Mouse (Mus musculus): ENCODE data around the gene Krt8. TPM values are rescaled to one million over a fixed set of nuclear protein-coding genes. Genes with fewer than 3 reads are reported as not detected.

Gene Krt8
- total and polyA plus RNA-seq, 3 experiments, result 0.69 to 0.93 TPM; not detected in 1

DNA sequence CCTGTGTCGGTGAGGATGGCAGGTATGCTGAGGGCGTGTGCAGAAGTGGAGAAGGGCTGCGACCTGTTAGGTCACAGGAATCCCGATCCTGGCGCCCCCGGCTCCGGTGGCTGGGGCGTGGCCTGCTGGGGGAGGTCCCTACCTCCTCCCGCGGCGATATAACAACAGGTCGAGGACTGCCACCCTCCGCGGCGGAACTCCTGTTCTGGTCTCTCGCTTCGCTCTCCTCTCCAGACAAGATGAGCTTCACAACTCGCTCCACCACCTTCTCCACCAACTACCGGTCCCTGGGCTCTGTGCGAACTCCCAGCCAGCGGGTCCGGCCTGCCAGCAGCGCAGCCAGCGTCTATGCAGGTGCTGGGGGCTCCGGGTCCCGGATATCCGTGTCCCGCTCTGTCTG lies 23.8 kb upstream of the Krt8 start, which contains the start of gene Krt18:
Krt18 (plus strand) TSS at position 141 of the 400 bp plus-strand sequence.
- peaks cover 10% of the 10 kb centered on the region in 2 experiments for H3K27me3 ChIP-seq (ENCODE audit: control insufficient read depth in 1 of 2, insufficient read depth in 2 of 2, low read length in 2 of 2)
- H3K4me3 ChIP-seq (ENCODE audit: control insufficient read depth in 1 of 2, insufficient read depth in 1 of 2, low read depth in 2 of 2, low read length in 2 of 2), result no peak within 1 kb of the TSS
- no peaks in the 10 kb centered on the region for H3K36me3 ChIP-seq (ENCODE audit: control insufficient read depth in 1 of 2, insufficient read depth in 2 of 2, low read length in 2 of 2)
- TF ChIP-seq ZMIZ1 (IDR thresholded peaks at IDR 0.05; ENCODE audit: low read depth, low read length) (no peak), POLR2A (IDR thresholded peaks at IDR 0.05; ENCODE audit: control insufficient read depth in 1 of 2, insufficient read depth in 1 of 2, low read depth in 1 of 2, low read length in 2 of 2, poor library complexity in 1 of 2) (no peak), GATA1 (IDR thresholded peaks at IDR 0.05; ENCODE audit: low read depth, low read length) (no peak), MXI1 (IDR thresholded peaks at IDR 0.05; ENCODE audit: low read depth, low read length) (no peak), POLR2AphosphoS2 (IDR thresholded peaks at IDR 0.05; ENCODE audit: low read length) (no peak), USF2 (IDR thresholded peaks at IDR 0.05; ENCODE audit: borderline replicate concordance in 1 of 2, insufficient read depth in 1 of 2, low read depth in 1 of 2, low read length in 2 of 2) (no peak), CHD2 (IDR thresholded peaks at IDR 0.05; ENCODE audit: low read length) (no peak), GABPA (IDR thresholded peaks at IDR 0.05; ENCODE audit: low read depth, low read length) (no peak), ETS1 (IDR thresholded peaks at IDR 0.05; ENCODE audit: low read depth, low read length) (no peak), ZC3H11A (IDR thresholded peaks at IDR 0.05; ENCODE audit: low read depth, low read length) (no peak), ELF1 (IDR thresholded peaks at IDR 0.05; ENCODE audit: low read depth, low read length) (no peak), TAL1 (IDR thresholded peaks at IDR 0.05; ENCODE audit: low read length) (no peak), ZNF384 (IDR thresholded peaks at IDR 0.05; ENCODE audit: low read depth, low read length) (no peak), POLR2AphosphoS5 (IDR thresholded peaks at IDR 0.05; ENCODE audit: borderline replicate concordance, low read depth, low read length) (no peak), TCF12 (IDR thresholded peaks at IDR 0.05; ENCODE audit: low read depth, low read length) (no peak)
- H3K9ac ChIP-seq (ENCODE audit: control insufficient read depth, low read depth, low read length, poor library complexity, severe bottlenecking), result no peak within 1 kb of the TSS
- H3K9me3 ChIP-seq (replicated peaks; ENCODE audit: insufficient read depth, low read length), result no peaks in the 10 kb centered on the region
- no peak for DNase-seq (ENCODE audit: low read depth, low spot score)
- H3K79me2 ChIP-seq (ENCODE audit: control insufficient read depth, insufficient read depth, low read length, poor library complexity), result no peaks in the 10 kb centered on the region
- H3K4me1 ChIP-seq (ENCODE audit: control insufficient read depth in 1 of 2, insufficient read depth in 2 of 2, low read length in 2 of 2), result no peaks in the 10 kb centered on the region
- H3K27ac ChIP-seq (ENCODE audit: control insufficient read depth, low read depth, low read length), result no peak within 1 kb of the TSS

DNA sequence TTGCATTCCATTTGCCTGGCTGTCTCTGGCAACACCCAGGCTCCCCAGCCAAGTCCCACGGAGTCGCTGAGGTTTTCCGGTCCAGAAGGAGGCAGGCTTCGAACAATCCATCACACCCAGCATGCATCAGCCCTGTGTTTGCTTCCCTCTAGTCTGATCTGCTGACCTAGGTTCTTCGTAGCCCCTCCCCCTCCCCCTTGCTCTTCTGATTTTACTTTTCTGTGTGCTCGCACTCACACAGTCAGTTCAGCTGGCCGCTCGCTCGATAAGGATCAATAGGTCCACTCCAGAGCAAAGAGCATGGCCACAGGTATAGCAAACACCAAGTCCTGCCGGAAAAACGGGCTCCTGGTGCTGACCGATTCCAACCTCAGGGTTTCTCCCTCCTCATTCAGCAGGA lies 22.1 kb upstream of the Krt8 start:
- H3K9me3 ChIP-seq (replicated peaks; ENCODE audit: insufficient read depth, low read length), result no peaks in the 10 kb centered on the region
- no peak overlapping the region for H3K9ac ChIP-seq (ENCODE audit: control insufficient read depth, low read depth, low read length, poor library complexity, severe bottlenecking)
- TF ChIP-seq MAFK (IDR thresholded peaks at IDR 0.05; ENCODE audit: borderline replicate concordance, low read depth, low read length) (no peak), UBTF (IDR thresholded peaks at IDR 0.05; ENCODE audit: borderline replicate concordance, insufficient read depth, low read depth, low read length) (no peak), JUND (IDR thresholded peaks at IDR 0.05; ENCODE audit: low read depth, low read length) (no peak), ZKSCAN1 (IDR thresholded peaks at IDR 0.05; ENCODE audit: low read depth, low read length) (no peak), POLR2AphosphoS2 (IDR thresholded peaks at IDR 0.05; ENCODE audit: low read length) (no peak), USF1 (IDR thresholded peaks at IDR 0.05; ENCODE audit: low read depth, low read length) (no peak), TCF12 (IDR thresholded peaks at IDR 0.05; ENCODE audit: low read depth, low read length) (no peak), MYB (IDR thresholded peaks at IDR 0.05; ENCODE audit: low read depth, low read length) (no peak), USF2 (IDR thresholded peaks at IDR 0.05; ENCODE audit: borderline replicate concordance in 1 of 2, insufficient read depth in 1 of 2, low read depth in 1 of 2, low read length in 2 of 2) (no peak), ELF1 (IDR thresholded peaks at IDR 0.05; ENCODE audit: low read depth, low read length) (no peak), GABPA (IDR thresholded peaks at IDR 0.05; ENCODE audit: low read depth, low read length) (no peak), MAX (IDR thresholded peaks at IDR 0.05; ENCODE audit: low read length) (no peak), POLR2A (IDR thresholded peaks at IDR 0.05; ENCODE audit: control insufficient read depth in 1 of 2, insufficient read depth in 1 of 2, low read depth in 1 of 2, low read length in 2 of 2, poor library complexity in 1 of 2) (no peak), BHLHE40 (IDR thresholded peaks at IDR 0.05; ENCODE audit: borderline replicate concordance, low read depth, low read length) (no peak), NELFE (IDR thresholded peaks at IDR 0.05; ENCODE audit: low read depth, low read length) (no peak), NRF1 (IDR thresholded peaks at IDR 0.05; ENCODE audit: insufficient read depth, low read depth, low read length, poor library complexity, severe bottlenecking) (no peak), ETS1 (IDR thresholded peaks at IDR 0.05; ENCODE audit: low read depth, low read length) (no peak), GATA1 (IDR thresholded peaks at IDR 0.05; ENCODE audit: low read depth, low read length) (no peak), ZC3H11A (IDR thresholded peaks at IDR 0.05; ENCODE audit: low read depth, low read length) (no peak), SMC3 (IDR thresholded peaks at IDR 0.05; ENCODE audit: low read depth, low read length) (no peak)
- no peaks in the 10 kb centered on the region for H3K36me3 ChIP-seq (ENCODE audit: control insufficient read depth in 1 of 2, insufficient read depth in 2 of 2, low read length in 2 of 2)
- no peaks in the 10 kb centered on the region for H3K79me2 ChIP-seq (ENCODE audit: control insufficient read depth, insufficient read depth, low read length, poor library complexity)
- no peak for DNase-seq (ENCODE audit: low read depth, low spot score)
- no peaks in the 10 kb centered on the region for H3K4me1 ChIP-seq (ENCODE audit: control insufficient read depth in 1 of 2, insufficient read depth in 2 of 2, low read length in 2 of 2)
- peaks cover 4 to 6% of the 10 kb centered on the region in 2 experiments for H3K27me3 ChIP-seq (ENCODE audit: control insufficient read depth in 1 of 2, insufficient read depth in 2 of 2, low read length in 2 of 2)
- no peak overlapping the region for H3K27ac ChIP-seq (ENCODE audit: control insufficient read depth, low read depth, low read length)
- H3K4me3 ChIP-seq (ENCODE audit: control insufficient read depth in 1 of 2, insufficient read depth in 1 of 2, low read depth in 2 of 2, low read length in 2 of 2), result no peak overlapping the region

Measured in MEL (cell line).